Mouse (Mus musculus) liver, embryonic 14.5 days (tissue): ENCODE measurements around the gene Col4a1. TPM values are rescaled to one million over a fixed set of nuclear protein-coding genes. Genes with fewer than 3 reads are reported as not detected.

ENCODE experiments used
- ATAC-seq: fragments of 200-750 bp; cut with Nextera tagmentation; 2 replicates; pipeline ENCODE4 v1.8.0; 2017; ENCODE audit warnings: moderate number of reproducible peaks, mild to moderate bottlenecking, moderate library complexity; ENCODE audit not compliant: insufficient read depth
- DNase-seq, 3 experiments: peaks; one replicate each; pipeline ENCODE4 v3.0.0-alpha.2; 2012 to 2013; ENCODE audit warnings: low read depth in 3 of 3, low spot score in 3 of 3
- H3K27ac ChIP-seq: fragments of 300-500 bp; sonication (generic); 2 replicates; pipeline ENCODE4 v1.5.1; 2014; ENCODE audit warnings: moderate library complexity, mild to moderate bottlenecking, control low read depth, inconsistent platforms
- H3K27me3 ChIP-seq: fragments of 300-500 bp; sonication (generic); 2 replicates; pipeline ENCODE4 v1.6.1; 2014; ENCODE audit warnings: mild to moderate bottlenecking, low read length, moderate library complexity; ENCODE audit not compliant: control insufficient read depth, insufficient read depth
- H3K36me3 ChIP-seq: fragments of 300-500 bp; sonication (generic); replicated peaks from 2 replicates; pipeline ENCODE4 v1.6.1; 2014; ENCODE audit warnings: low read depth; ENCODE audit not compliant: control insufficient read depth, insufficient read depth
- H3K4me1 ChIP-seq, 2 experiments: fragments of 200-500 bp in 1 of 2; fragments of 300-500 bp in 1 of 2; sonication (generic) in 1 of 2; replicated peaks; 2 replicates each; pipeline ENCODE4 v1.6.1; 2012 to 2014; ENCODE audit warnings: antibody characterized with exemption in 1 of 2, inconsistent platforms in 1 of 2, low read length in 1 of 2; ENCODE audit not compliant: control insufficient read depth in 2 of 2, insufficient read depth in 2 of 2
- H3K4me2 ChIP-seq: fragments of 300-500 bp; sonication (generic); 2 replicates; pipeline ENCODE4 v1.6.1; 2014; ENCODE audit warnings: low read depth, mild to moderate bottlenecking, control low read depth, moderate library complexity
- H3K4me3 ChIP-seq, 2 experiments: fragments of 200-500 bp in 1 of 2; fragments of 300-500 bp in 1 of 2; sonication (generic) in 1 of 2; 2 replicates each; pipeline ENCODE4 v1.5.1; 2012 to 2014; ENCODE audit warnings: low read depth in 2 of 2, low read length in 2 of 2, mild to moderate bottlenecking in 2 of 2, control low read depth in 1 of 2, inconsistent platforms in 1 of 2, moderate library complexity in 1 of 2; ENCODE audit not compliant: insufficient read depth in 1 of 2
- H3K9ac ChIP-seq: fragments of 300-500 bp; sonication (generic); replicated peaks from 2 replicates; pipeline ENCODE4 v1.6.1; 2014; ENCODE audit warnings: mild to moderate bottlenecking, control low read depth, moderate library complexity
- H3K9me3 ChIP-seq: fragments of 300-500 bp; sonication (generic); 2 replicates; pipeline ENCODE4 v1.6.1; 2016; ENCODE audit warnings: low read length, mixed read lengths; ENCODE audit not compliant: control insufficient read depth
- CTCF ChIP-seq: IDR thresholded peaks from 2 replicates; pipeline ENCODE4 v1.5.1; 2016; ENCODE audit warnings: antibody characterized with exemption, low read depth, control low read depth
- EP300 ChIP-seq: IDR thresholded peaks from 2 replicates; pipeline ENCODE4 v1.6.1; 2016; ENCODE audit warnings: antibody characterized with exemption, low read depth
- WGBS: fragments of 180-500 bp; shearing (Covaris S2); extraction: QIAGEN DNeasy Blood & Tissue Kit; methylation state at CpG from one replicate; pipeline ENCODE4 v1.1.7; 2014; ENCODE audit not compliant: insufficient replicate concordance; 5-methylcytosine and 5-hydroxymethylcytosine counted together
- polyA plus RNA-seq, 2 experiments: library from polyadenylated mRNA; depleted of rRNA in 1 of 2; stranded (reverse) in 1 of 2; unstranded in 1 of 2; fragments of >200 nt; fragmentation: Nextera tagmentation in 1 of 2; extraction: Ambion mirVana in 1 of 2; gene quantifications; 2 replicates each; pipeline versions ENCODE4 v1.2.1 to v1.2.3; 2012 to 2014

The Col4a1 gene
- polyA plus RNA-seq, 2 experiments = 13.5 to 16.3 TPM

DNA sequence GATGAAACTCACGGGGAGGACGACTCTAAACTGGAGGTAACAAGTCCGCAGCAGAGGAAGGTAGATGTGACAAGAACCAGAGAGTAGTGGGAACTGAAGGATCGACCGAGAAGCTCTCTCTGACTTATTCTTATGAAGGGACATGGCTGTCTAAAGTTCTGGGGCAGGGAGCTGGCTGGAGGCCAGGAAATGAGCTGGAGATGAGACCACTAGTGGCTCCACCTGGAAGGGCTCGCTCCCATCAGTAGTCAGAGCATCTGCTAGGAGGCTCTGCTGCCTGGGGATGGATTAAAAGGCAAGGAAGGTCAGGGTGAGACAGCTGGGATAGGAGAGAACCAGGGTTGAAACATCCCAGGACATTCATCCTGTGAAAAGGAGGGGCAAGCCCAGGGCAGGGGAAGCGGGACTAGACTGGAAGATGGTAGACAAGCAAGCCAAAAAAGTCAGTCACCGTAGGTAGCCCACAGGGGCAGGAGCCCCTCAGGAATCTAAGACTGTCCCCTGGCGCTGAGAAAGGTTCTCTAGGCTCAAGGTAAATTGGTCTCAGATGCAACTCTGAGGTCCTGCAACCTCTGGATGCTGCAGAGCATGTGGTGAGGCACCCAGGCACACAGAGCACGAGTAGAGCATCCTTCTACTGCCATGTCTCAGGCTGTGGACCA, 16.2 kb downstream of the Col4a1 start:
- ATAC-seq = no peak
- no peak overlapping the region for H3K4me3 ChIP-seq
- 58% methylated on average over 10 of the region's 10 CpGs for WGBS
- H3K9ac ChIP-seq = no peak overlapping the region
- H3K27ac ChIP-seq = no peak overlapping the region
- H3K9me3 ChIP-seq = no peaks in the 10 kb centered on the region
- H3K4me1 ChIP-seq = no peaks in the 10 kb centered on the region; a peak in 1 of 4 replicates
- no peak for DNase-seq
- H3K27me3 ChIP-seq = no peaks in the 10 kb centered on the region
- H3K36me3 ChIP-seq = no peaks in the 10 kb centered on the region
- TF ChIP-seq EP300 = no peak
- TF ChIP-seq CTCF = no peak
- H3K4me2 ChIP-seq = no peak overlapping the region

DNA sequence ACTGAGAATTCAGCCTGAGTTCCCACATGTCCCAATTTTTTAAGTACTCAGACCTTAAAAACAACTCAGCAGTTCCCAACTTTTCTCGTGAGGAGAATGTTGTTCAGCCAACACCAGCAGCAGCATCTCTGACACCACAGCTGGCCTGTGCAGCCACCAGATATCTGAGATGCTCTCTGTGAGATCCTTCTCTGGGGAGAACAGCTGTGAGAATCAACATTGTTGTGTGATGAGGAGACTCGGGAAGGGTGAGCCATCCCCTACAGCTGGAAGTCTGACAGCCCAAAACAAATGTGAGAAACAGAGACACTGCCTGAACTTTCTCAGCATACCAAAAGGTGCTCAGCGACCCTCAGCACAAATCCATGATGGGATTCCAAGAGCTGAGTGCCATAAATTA, 20.0 kb downstream of the Col4a1 start:
- TF ChIP-seq EP300 (no peak), CTCF (no peak)
- H3K9me3 ChIP-seq = no peaks in the 10 kb centered on the region
- no peak overlapping the region for H3K4me3 ChIP-seq
- no peak overlapping the region for H3K4me2 ChIP-seq
- no peak for DNase-seq
- no peaks in the 10 kb centered on the region for H3K36me3 ChIP-seq
- no peaks in the 10 kb centered on the region for H3K27me3 ChIP-seq
- no peak overlapping the region for H3K9ac ChIP-seq
- WGBS = 35% methylated on average over 3 of the region's 3 CpGs
- no peaks in the 10 kb centered on the region; a peak in 1 of 4 replicates for H3K4me1 ChIP-seq
- no peak for ATAC-seq
- no peak overlapping the region for H3K27ac ChIP-seq

DNA sequence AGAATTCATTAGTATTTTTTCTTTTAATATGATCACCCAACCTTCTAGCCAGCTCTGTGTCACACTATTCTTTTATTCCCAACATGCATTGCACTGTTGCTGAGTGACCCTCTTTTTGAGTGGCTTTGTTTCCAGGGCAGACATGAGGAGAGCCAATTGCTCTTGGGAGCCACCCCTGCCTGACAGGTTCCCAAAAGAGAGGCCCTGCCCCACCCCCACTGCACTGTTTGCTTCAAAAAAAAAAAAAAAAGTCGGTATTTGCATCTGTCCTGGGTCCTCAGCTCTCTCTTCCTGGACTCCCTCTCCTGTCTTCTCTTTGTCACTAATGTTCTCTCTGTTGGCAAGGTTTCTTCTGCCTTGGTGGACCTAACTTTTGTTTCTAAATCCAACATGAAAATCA, 22.1 kb downstream of the Col4a1 start:
- ATAC-seq (no peak), DNase-seq (no peak)
- TF ChIP-seq EP300 (no peak), CTCF (no peak)
- Histone ChIP-seq H3K36me3 (no peaks in the 10 kb centered on the region), H3K9me3 (no peaks in the 10 kb centered on the region), H3K27ac (no peak overlapping the region), H3K9ac (no peak overlapping the region), H3K4me3 (no peak overlapping the region), H3K4me2 (no peak overlapping the region), H3K27me3 (no peaks in the 10 kb centered on the region), H3K4me1 (no peaks in the 10 kb centered on the region; a peak in 1 of 4 replicates)
- WGBS = 0% methylated on average over 1 of the region's 1 CpGs

DNA sequence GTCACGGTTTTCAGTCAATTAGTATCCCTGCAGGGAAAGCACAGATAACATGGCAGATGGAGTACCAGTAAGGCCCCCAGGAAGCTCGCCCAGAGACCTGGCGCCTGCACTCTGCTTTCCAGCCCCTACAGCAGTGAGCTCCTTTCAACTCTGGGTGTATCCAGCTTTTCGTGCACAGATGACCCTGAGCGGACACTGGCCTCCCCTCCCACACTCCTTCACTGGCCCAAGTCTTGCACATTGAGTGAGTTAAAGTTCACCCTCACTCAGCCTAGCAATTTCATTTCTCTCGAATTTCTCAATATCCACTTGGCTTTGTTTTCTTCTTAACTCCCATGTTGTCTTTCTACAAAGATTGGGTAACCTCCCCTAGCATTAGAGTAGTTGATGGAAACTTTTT, 24.3 kb downstream of the Col4a1 start:
- H3K4me3 ChIP-seq = no peak overlapping the region
- H3K9ac ChIP-seq = no peak overlapping the region
- H3K27me3 ChIP-seq = no peaks in the 10 kb centered on the region
- no peaks in the 10 kb centered on the region for H3K36me3 ChIP-seq
- H3K27ac ChIP-seq = no peak overlapping the region
- TF ChIP-seq EP300 = no peak
- no peak for TF ChIP-seq CTCF
- 55% methylated on average over 6 of the region's 6 CpGs for WGBS
- no peaks in the 10 kb centered on the region for H3K4me1 ChIP-seq
- no peaks in the 10 kb centered on the region for H3K9me3 ChIP-seq
- ATAC-seq (no peak), DNase-seq (no peak)
- H3K4me2 ChIP-seq = no peak overlapping the region

DNA sequence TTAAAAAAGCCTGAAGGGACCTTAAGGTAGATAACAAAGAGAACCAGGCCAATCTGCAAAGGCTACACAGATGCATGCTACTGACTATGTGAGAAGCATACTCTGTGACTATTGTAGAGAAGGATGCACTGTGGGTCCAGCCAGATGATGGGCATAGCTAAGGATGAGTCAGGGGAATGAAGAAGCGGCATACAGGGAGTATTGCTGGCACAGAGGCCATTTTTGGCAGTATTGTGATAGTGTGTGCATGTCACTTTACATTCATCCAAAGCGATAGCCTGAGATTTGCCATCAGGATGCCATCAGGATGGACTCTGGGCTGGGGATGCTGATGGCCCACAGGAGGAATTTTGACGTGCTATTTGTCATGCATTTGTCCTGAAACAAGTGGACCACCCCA, 25.5 kb downstream of the Col4a1 start:
- H3K4me3 ChIP-seq = no peak overlapping the region
- no peaks in the 10 kb centered on the region for H3K4me1 ChIP-seq
- 54% methylated on average over 3 of the region's 3 CpGs for WGBS
- no peaks in the 10 kb centered on the region for H3K9me3 ChIP-seq
- no peak for TF ChIP-seq CTCF
- H3K27ac ChIP-seq = no peak overlapping the region
- ATAC-seq (no peak), DNase-seq (no peak)
- H3K27me3 ChIP-seq = no peaks in the 10 kb centered on the region
- no peak overlapping the region for H3K9ac ChIP-seq
- H3K4me2 ChIP-seq = no peak overlapping the region
- H3K36me3 ChIP-seq = no peaks in the 10 kb centered on the region
